Mouse (Mus musculus) Patski (cell line): ENCODE measurements around the gene Qars. TPM values are rescaled to one million over a fixed set of nuclear protein-coding genes. Genes with fewer than 3 reads are reported as not detected.

Source experiments
- ATAC-seq: fragments of 100-300 bp; one replicate; pipeline ENCODE4 v1.8.0; 2021
- CTCF ChIA-PET: fragments of 350-600 bp; sonication (Branson Sonifier 250); formaldehyde crosslinking; loops from one replicate; lab custom pipeline; 2022; ENCODE audit warnings: inconsistent platforms; lab: Charles Lee
- POLR2A ChIA-PET: fragments of 350-600 bp; sonication (Branson Sonifier 250); formaldehyde crosslinking; loops from one replicate; lab custom pipeline; 2022; ENCODE audit warnings: antibody characterized with exemption, inconsistent platforms; lab: Charles Lee
- DNase-seq: peaks from one replicate; pipeline ENCODE4 v3.0.0-alpha.2; 2011; ENCODE audit warnings: low read depth, low spot score
- H3K27me3 ChIP-seq: fragments of 371-371 bp; one replicate; pipeline ENCODE4 v1.5.1; 2021
- CTCF ChIP-seq: fragments of 100-300 bp; IDR thresholded peaks from one replicate; pipeline ENCODE4 v1.5.1; 2021
- in situ Hi-C: fragments of 300-500 bp; cut with MboI; formaldehyde crosslinking; loops from 3 replicates; pipeline ENCODE4 v1.11.1; 2018; ENCODE audit warnings: low pct_unique_long_range_greater_than_20kb, mixed read lengths
- polyA plus RNA-seq: library from polyadenylated mRNA; unstranded; gene quantifications from one replicate; pipeline ENCODE4 v1.2.3, GENCODE M21; 2021

Qars gene
- polyA plus RNA-seq, 1 experiment from 2014 or later, result 156 TPM

- no peaks in the 10 kb centered on the region for H3K27me3 ChIP-seq
- DNase-seq, result no peak
- no peak for TF ChIP-seq CTCF
- ChIA-PET POLR2A (interaction anchor here (1.4 kb wide), 1 partner anchor 8 kb away, joined by 3 read pairs; no protein-coding TSS in a partner anchor), CTCF (interaction anchor here (0.7 kb wide), 1 partner anchor 20 kb away, joined by 3 read pairs; no protein-coding TSS in a partner anchor)
- in situ Hi-C loops, result no loop called here
- no peak for ATAC-seq
These were observed 12.6 kb upstream of the Qars start for GRCm38 (mm10) chr9:108494905-108495304.

- TF ChIP-seq CTCF, result no peak
- CTCF ChIA-PET, result no interaction called here
- no peaks in the 10 kb centered on the region for H3K27me3 ChIP-seq
- DNase-seq, result no peak
- ATAC-seq, result no peak
- in situ Hi-C loops, result no loop called here
- POLR2A ChIA-PET, result interaction anchor here (1.5 kb wide), 1 partner anchor 16 kb away, joined by 3 read pairs; no protein-coding TSS in a partner anchor
These were observed 8.3 kb upstream of the Qars start for GRCm38 (mm10) chr9:108499231-108499630.

- POLR2A ChIA-PET, result interaction anchor here (1.5 kb wide), 1 partner anchor 15 kb away, joined by 3 read pairs; no protein-coding TSS in a partner anchor
- in situ Hi-C loops, result no loop called here
- DNase-seq, result no peak
- ATAC-seq, result no peak
- H3K27me3 ChIP-seq, result no peaks in the 10 kb centered on the region
- TF ChIP-seq CTCF, result no peak
- CTCF ChIA-PET, result interaction anchor here (1.0 kb wide), 1 partner anchor 13 kb away, joined by 3 read pairs; no protein-coding TSS in a partner anchor
These were observed 7.6 kb upstream of the Qars start for GRCm38 (mm10) chr9:108499943-108500342.

GRCm38 (mm10) chr9:108506901-108507300 lies 605 bp upstream of the Qars start:
- H3K27me3 ChIP-seq, result no peaks in the 10 kb centered on the region
- POLR2A ChIA-PET, result interaction anchor here (1.5 kb wide), 1 partner anchor 10 kb away, joined by 8 read pairs; the partner anchor contains the start of gene Qrich1
- CTCF ChIA-PET, result no interaction called here
- TF ChIP-seq CTCF, result no peak
- no peak for ATAC-seq
- in situ Hi-C loops, result no loop called here
- no peak for DNase-seq

- no peak for ATAC-seq
- no peaks in the 10 kb centered on the region for H3K27me3 ChIP-seq
- CTCF ChIA-PET, result interaction anchor here (0.6 kb wide), 1 partner anchor 1681 kb away, joined by 3 read pairs; no protein-coding TSS in a partner anchor
- DNase-seq, result no peak
- TF ChIP-seq CTCF, result no peak
- POLR2A ChIA-PET, result interaction anchor here (1.1 kb wide), 1 partner anchor 11 kb away, joined by 3 read pairs; no protein-coding TSS in a partner anchor
- in situ Hi-C loops, result no loop called here
These were observed 1.3 kb downstream of the Qars start for GRCm38 (mm10) chr9:108508776-108509175.

- H3K27me3 ChIP-seq, result no peaks in the 10 kb centered on the region
- POLR2A ChIA-PET, result interaction anchor here (1.4 to 2.1 kb wide), 3 partner anchors 9 to 52 kb away, joined by 3 to 8 read pairs (median 6); partner anchors contain the start of genes Ndufaf3 and Qars
- no peak for TF ChIP-seq CTCF
- CTCF ChIA-PET, result no interaction called here
- in situ Hi-C loops, result no loop called here
- DNase-seq, result peak; percentile 86
- peak; percentile 94 for ATAC-seq
These were observed 9.1 kb downstream of the Qars start, which contains the start of gene Qrich1 for GRCm38 (mm10) chr9:108516380-108517251. TSS of gene Qrich1 (plus strand) at chr9:108516806.

- CTCF ChIA-PET, result no interaction called here
These were observed 9.9 kb downstream of the Qars start for GRCm38 (mm10) chr9:108517253-108517930.

GRCm38 (mm10) chr9:108517931-108518332 lies 10.4 kb downstream of the Qars start:
- peak; percentile 12 for DNase-seq
- TF ChIP-seq CTCF, result no peak
- ATAC-seq, result peak; percentile 3

More at GRCm38 (mm10) chr9:108517253-108517930, 9.9 kb downstream of the Qars start:
- POLR2A ChIA-PET, result interaction anchor here (0.7 to 2.1 kb wide), 4 partner anchors 10 to 892 kb away, joined by 3 to 8 read pairs (median 4); partner anchors contain the start of genes Ndufaf3 and Qars
- peak; percentile 38 for ATAC-seq
- peak; percentile 27 for DNase-seq
- TF ChIP-seq CTCF, result no peak
- H3K27me3 ChIP-seq, result no peaks in the 10 kb centered on the region
- in situ Hi-C loops, result no loop called here

GRCm38 (mm10) chr9:108521604-108522003 lies 14.1 kb downstream of the Qars start:
- CTCF ChIA-PET, result interaction anchor here (0.8 kb wide), 1 partner anchor 49 kb away, joined by 3 read pairs; no protein-coding TSS in a partner anchor
- ATAC-seq, result no peak
- in situ Hi-C loops, result no loop called here
- peak; percentile 41 for DNase-seq
- TF ChIP-seq CTCF, result no peak
- no peaks in the 10 kb centered on the region for H3K27me3 ChIP-seq
- POLR2A ChIA-PET, result no interaction called here

More at GRCm38 (mm10) chr9:108517931-108518332, 10.4 kb downstream of the Qars start:
- in situ Hi-C loops, result no loop called here
- POLR2A ChIA-PET, result interaction anchor here (0.7 to 2.1 kb wide), 4 partner anchors 10 to 892 kb away, joined by 3 to 8 read pairs (median 4); partner anchors contain the start of genes Ndufaf3 and Qars
- CTCF ChIA-PET, result no interaction called here
- no peaks in the 10 kb centered on the region for H3K27me3 ChIP-seq

- no peak for ATAC-seq
- POLR2A ChIA-PET, result no interaction called here
- CTCF ChIA-PET, result interaction anchor here (0.7 to 1.2 kb wide), 2 partner anchors 14 to 44 kb away, joined by 3 read pairs; partner anchors contain the start of gene Ndufaf3
- DNase-seq, result no peak
- TF ChIP-seq CTCF, result no peak
- no peaks in the 10 kb centered on the region for H3K27me3 ChIP-seq
- in situ Hi-C loops, result no loop called here
These were observed 15.8 kb downstream of the Qars start for GRCm38 (mm10) chr9:108523341-108523740.
